Mouse (Mus musculus): ENCODE measurements around the gene Golga7b. TPM values are rescaled to one million over a fixed set of nuclear protein-coding genes. Genes with fewer than 3 reads are reported as not detected.
A peak's percentile ranks its signal among the peaks of the same experiment; 100 is the strongest.

The Golga7b gene
- total RNA-seq, 2 experiments from 2014 or later = 1.1 to 1.5 TPM

- peak; percentile 9 to 22 for DNase-seq
These were observed 2.9 kb downstream of the Golga7b start for GRCm38 (mm10) chr19:42249976-42250914.

- no peak for DNase-seq
These were observed 8.0 kb downstream of the Golga7b start for GRCm38 (mm10) chr19:42255438-42255783.

- DNase-seq = peak; percentile 84 to 89
These were observed 8.6 kb downstream of the Golga7b start for GRCm38 (mm10) chr19:42255784-42256610.

- no peak for DNase-seq
These were observed 9.4 kb downstream of the Golga7b start for GRCm38 (mm10) chr19:42256611-42257240.

- DNase-seq = no peak
These were observed 9.9 kb downstream of the Golga7b start for GRCm38 (mm10) chr19:42257241-42257635.

- DNase-seq = no peak
These were observed 10.7 kb downstream of the Golga7b start for GRCm38 (mm10) chr19:42258031-42258430.

- DNase-seq = no peak
These were observed 11.2 kb downstream of the Golga7b start for GRCm38 (mm10) chr19:42258596-42258995.

- no peak for DNase-seq
These were observed 13.1 kb downstream of the Golga7b start for GRCm38 (mm10) chr19:42260486-42260885.

- no peak for DNase-seq
These were observed 16.1 kb downstream of the Golga7b start for GRCm38 (mm10) chr19:42263524-42263923.

- DNase-seq = peak; percentile 76 to 85
These were observed 21.0 kb downstream of the Golga7b start for GRCm38 (mm10) chr19:42268337-42268736.

GRCm38 (mm10) chr19:42270119-42270518 lies 22.7 kb downstream of the Golga7b start:
- no peak for DNase-seq

GRCm38 (mm10) chr19:42271182-42271581 lies 23.8 kb downstream of the Golga7b start:
- no peak for DNase-seq

GRCm38 (mm10) chr19:42272003-42272963 lies 24.9 kb downstream of the Golga7b start:
- DNase-seq = peak; percentile 82 to 83

- DNase-seq = peak in 1 of 2 experiments; percentile 14
These were observed 29.9 kb downstream of the Golga7b start for GRCm38 (mm10) chr19:42277288-42277687.

GRCm38 (mm10) chr19:42278461-42278860 lies 31.1 kb downstream of the Golga7b start:
- no peak for DNase-seq

- DNase-seq = no peak
These were observed 32.2 kb downstream of the Golga7b start for GRCm38 (mm10) chr19:42279611-42280010.

- DNase-seq = no peak
These were observed 36.8 kb downstream of the Golga7b start for GRCm38 (mm10) chr19:42284178-42284577.

- DNase-seq = no peak
These were observed 41.0 kb downstream of the Golga7b start for GRCm38 (mm10) chr19:42288361-42288760.

GRCm38 (mm10) chr19:42290954-42291661 lies 43.7 kb downstream of the Golga7b start:
- DNase-seq = no peak

- no peak for DNase-seq
These were observed 44.7 kb downstream of the Golga7b start for GRCm38 (mm10) chr19:42292106-42292505.

- DNase-seq = no peak
These were observed 45.8 kb downstream of the Golga7b start for GRCm38 (mm10) chr19:42293216-42293615.
